Mouse (Mus musculus) stomach, postnatal 0 days (tissue): ENCODE measurements around the gene Adgrl1. TPM values are rescaled to one million over a fixed set of nuclear protein-coding genes. Genes with fewer than 3 reads are reported as not detected.

ENCODE experiments used
- ATAC-seq: fragments of 200-750 bp; cut with Nextera tagmentation; 2 replicates; pipeline ENCODE4 v1.8.0; 2017; ENCODE audit not compliant: low FRiP score, low TSS enrichment
- DNase-seq: peaks from one replicate; pipeline ENCODE4 v3.0.0-alpha.2; 2016; ENCODE audit warnings: low spot score
- H3K27ac ChIP-seq: fragments of 300-500 bp; sonication (generic); replicated peaks from 2 replicates; pipeline ENCODE4 v1.5.1; 2014; ENCODE audit warnings: mild to moderate bottlenecking, control low read depth
- H3K27me3 ChIP-seq: fragments of 300-500 bp; sonication (generic); 2 replicates; pipeline ENCODE4 v1.6.1; 2014; ENCODE audit warnings: low read length; ENCODE audit not compliant: control insufficient read depth, insufficient read depth
- H3K36me3 ChIP-seq: fragments of 300-500 bp; sonication (generic); 2 replicates; pipeline ENCODE4 v1.6.1; 2014; ENCODE audit warnings: low read length, mixed read lengths; ENCODE audit not compliant: control insufficient read depth, insufficient read depth
- H3K4me1 ChIP-seq: fragments of 300-500 bp; sonication (generic); replicated peaks from 2 replicates; pipeline ENCODE4 v1.6.1; 2014; ENCODE audit warnings: antibody characterized with exemption; ENCODE audit not compliant: control insufficient read depth, insufficient read depth
- H3K4me2 ChIP-seq: fragments of 300-500 bp; sonication (generic); replicated peaks from 2 replicates; pipeline ENCODE4 v1.6.1; 2014; ENCODE audit warnings: low read depth, mild to moderate bottlenecking, control low read depth, moderate library complexity
- H3K4me3 ChIP-seq: fragments of 300-500 bp; sonication (generic); 2 replicates; pipeline ENCODE4 v1.5.1; 2014; ENCODE audit warnings: low read depth, low read length, control low read depth
- H3K9ac ChIP-seq: fragments of 300-500 bp; sonication (generic); 2 replicates; pipeline ENCODE4 v1.6.1; 2014; ENCODE audit warnings: mild to moderate bottlenecking, low read length, control low read depth, mixed read lengths
- H3K9me3 ChIP-seq: fragments of 300-500 bp; sonication (generic); 2 replicates; pipeline ENCODE4 v1.6.1; 2016; ENCODE audit warnings: low read length; ENCODE audit not compliant: control insufficient read depth
- CTCF ChIP-seq: IDR thresholded peaks from 2 replicates; pipeline ENCODE4 v1.5.1; 2016; ENCODE audit warnings: antibody characterized with exemption, low read depth, mild to moderate bottlenecking, moderate library complexity
- EP300 ChIP-seq: optimal IDR thresholded peaks from 2 replicates; pipeline ENCODE3; 2016; ENCODE audit warnings: antibody characterized with exemption
- WGBS: fragments of 180-500 bp; shearing (Covaris S2); extraction: QIAGEN DNeasy Blood & Tissue Kit; methylation state at CpG from one replicate; pipeline ENCODE4 v1.1.7; 2014; 5-methylcytosine and 5-hydroxymethylcytosine counted together
- polyA plus RNA-seq: library from polyadenylated mRNA; unstranded; fragments of >200 nt; fragmentation: Nextera tagmentation; extraction: Ambion mirVana; gene quantifications from 2 replicates; pipeline ENCODE4 v1.2.1, GENCODE M21; 2015

Adgrl1 gene
- polyA plus RNA-seq, 1 experiment from 2014 or later = 6.5 TPM

- peak; percentile 80 for ATAC-seq
- WGBS = 0% methylated on average over 54 of the region's 66 CpGs
Measured at GRCm38 (mm10) chr8:83874881-83875655, 24.8 kb upstream of the Adgrl1 start.

DNA sequence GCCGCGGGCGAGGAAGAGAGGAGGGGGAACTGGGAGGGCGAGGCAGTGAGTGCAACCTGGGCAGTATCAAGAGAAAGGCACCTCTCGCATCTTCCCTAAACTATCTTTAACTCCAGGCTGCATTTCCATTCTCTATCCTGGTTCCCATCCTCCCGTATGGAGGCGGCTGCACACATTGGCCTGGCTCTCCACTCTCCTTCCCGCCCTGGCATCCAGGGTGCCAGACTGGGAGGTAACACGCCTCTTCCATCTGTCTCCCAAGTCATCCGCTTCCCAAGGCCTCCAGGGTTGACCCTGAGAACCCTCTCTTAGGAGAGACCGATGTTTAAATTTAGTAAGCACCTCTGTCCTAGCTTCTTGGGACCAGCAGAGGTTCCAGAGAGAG, 24.3 kb upstream of the Adgrl1 start:
- no peak for TF ChIP-seq EP300
- TF ChIP-seq CTCF = no peak
- Histone ChIP-seq H3K9me3 (no peaks in the 10 kb centered on the region), H3K27me3 (no peaks in the 10 kb centered on the region), H3K4me1 (no peaks in the 10 kb centered on the region; the same call in 1 of the 2 replicates), H3K4me2 (peak overlapping the region; percentile 89), H3K9ac (peak overlapping the region; percentile 75), H3K4me3 (peak overlapping the region; percentile 66), H3K36me3 (no peaks in the 10 kb centered on the region), H3K27ac (peak overlapping the region; percentile 88)
- ATAC-seq (peak; percentile 27), DNase-seq (no peak)
- 0% methylated on average over 7 of the region's 11 CpGs for WGBS

More at GRCm38 (mm10) chr8:83874881-83875655, 24.8 kb upstream of the Adgrl1 start:
- TF ChIP-seq CTCF (no peak), EP300 (no peak)
- Histone ChIP-seq H3K27me3 (no peaks in the 10 kb centered on the region), H3K4me2 (peak overlapping the region; percentile 89), H3K27ac (peak overlapping the region; percentile 88), H3K4me1 (no peaks in the 10 kb centered on the region; the same call in 1 of the 2 replicates), H3K9ac (peak overlapping the region; percentile 75), H3K4me3 (peak overlapping the region; percentile 66), H3K9me3 (no peaks in the 10 kb centered on the region), H3K36me3 (no peaks in the 10 kb centered on the region)
- peak; percentile 55 for DNase-seq

DNA sequence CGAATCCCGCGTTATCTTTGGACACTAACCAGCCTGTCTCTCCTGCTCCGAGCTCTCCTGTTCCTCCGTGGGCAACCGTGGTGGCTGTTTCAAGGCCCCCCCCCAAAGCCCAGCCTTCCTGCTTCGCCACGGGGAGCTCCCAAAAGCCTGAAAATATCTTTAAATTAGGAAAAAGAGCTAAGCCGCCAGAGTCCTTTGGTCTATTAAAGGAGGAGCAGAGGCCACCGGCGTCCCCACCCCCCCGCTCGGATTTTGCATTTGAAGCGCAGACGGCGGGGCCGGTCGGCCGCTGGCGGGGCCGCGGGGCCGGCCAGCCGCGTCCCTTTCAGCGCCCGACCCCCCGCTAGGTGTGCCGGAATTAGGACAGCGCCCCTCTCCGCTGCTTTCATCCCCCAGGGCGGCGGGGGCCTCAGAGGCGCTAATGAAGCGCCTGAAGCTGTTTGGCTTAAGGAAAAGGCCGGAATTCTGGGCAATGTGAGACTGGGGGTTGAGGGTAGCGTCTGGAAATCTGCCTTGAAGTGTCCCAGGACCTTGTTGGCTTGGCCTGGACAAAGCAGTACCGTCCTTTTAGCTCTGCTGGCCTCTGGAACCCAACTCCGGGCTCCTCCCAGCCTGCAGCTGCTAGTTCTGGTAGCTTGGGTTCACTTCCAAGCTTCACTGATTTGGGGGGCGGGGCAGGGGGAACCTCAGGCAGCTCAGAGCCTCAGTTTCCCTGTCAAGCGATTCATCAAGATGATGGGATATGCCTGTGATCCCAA, 23.6 kb upstream of the Adgrl1 start:
- no peak for ATAC-seq
- WGBS = 1% methylated on average over 41 of the region's 41 CpGs
- Histone ChIP-seq H3K27me3 (no peaks in the 10 kb centered on the region), H3K36me3 (no peaks in the 10 kb centered on the region), H3K4me3 (peak overlapping the region; percentile 66), H3K9me3 (no peaks in the 10 kb centered on the region), H3K27ac (peak overlapping the region; percentile 88), H3K9ac (peak overlapping the region; percentile 51), H3K4me2 (peak overlapping the region; percentile 89), H3K4me1 (no peaks in the 10 kb centered on the region; the same call in 1 of the 2 replicates)
- DNase-seq = no peak
- TF ChIP-seq EP300 = no peak
- 0 out of 2 replicates have a peak, but pooled peaks have one; percentile 1 for TF ChIP-seq CTCF

GRCm38 (mm10) chr8:83876838-83877223, 23.1 kb upstream of the Adgrl1 start:
- Histone ChIP-seq H3K9me3 (no peaks in the 10 kb centered on the region), H3K27ac (peak overlapping the region; percentile 88; the same call in 1 of the 2 replicates), H3K4me1 (no peaks in the 10 kb centered on the region; the same call in 1 of the 2 replicates), H3K27me3 (no peaks in the 10 kb centered on the region), H3K9ac (no peak overlapping the region), H3K4me3 (peak overlapping the region; percentile 66; the same call in 1 of the 2 replicates), H3K36me3 (no peaks in the 10 kb centered on the region), H3K4me2 (peak overlapping the region; percentile 89)
- no peak for ATAC-seq
- DNase-seq = peak; percentile 27
- 4% methylated on average over 10 of the region's 10 CpGs for WGBS
- no peak for TF ChIP-seq EP300
- TF ChIP-seq CTCF = peak; percentile 71

DNA sequence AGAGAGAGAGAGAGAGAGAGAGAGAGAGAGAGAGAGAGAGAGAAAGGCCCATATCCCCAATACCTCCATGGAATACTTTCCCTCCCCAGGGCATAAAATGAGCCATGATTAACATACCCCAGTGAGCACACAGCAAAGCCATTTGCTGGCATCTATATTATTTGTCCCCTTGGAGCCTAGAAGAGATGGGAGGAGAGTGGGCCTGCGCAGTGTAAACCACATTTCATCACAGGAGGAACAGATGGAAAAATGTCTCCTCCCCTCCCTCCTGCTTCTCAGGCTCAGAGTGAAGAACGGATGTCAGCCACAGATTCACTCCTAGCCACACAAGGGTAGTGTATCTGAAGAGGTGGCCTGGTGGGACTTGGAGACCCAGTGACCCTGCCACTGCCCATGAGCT, 11.5 kb upstream of the Adgrl1 start:
- H3K36me3 ChIP-seq = no peaks in the 10 kb centered on the region
- H3K4me2 ChIP-seq = no peak overlapping the region
- no peaks in the 10 kb centered on the region for H3K27me3 ChIP-seq
- no peak overlapping the region for H3K27ac ChIP-seq
- no peak for TF ChIP-seq EP300
- TF ChIP-seq CTCF = no peak
- no peaks in the 10 kb centered on the region for H3K9me3 ChIP-seq
- no peak overlapping the region for H3K9ac ChIP-seq
- no peak overlapping the region for H3K4me3 ChIP-seq
- DNase-seq = no peak
- no peaks in the 10 kb centered on the region for H3K4me1 ChIP-seq
- ATAC-seq = no peak
- 53% methylated on average over 2 of the region's 2 CpGs for WGBS

GRCm38 (mm10) chr8:83892061-83892460, 7.8 kb upstream of the Adgrl1 start:
- ATAC-seq (no peak), DNase-seq (no peak)
- H3K4me3 ChIP-seq = no peak overlapping the region
- no peak overlapping the region for H3K4me2 ChIP-seq
- no peaks in the 10 kb centered on the region for H3K4me1 ChIP-seq
- H3K36me3 ChIP-seq = no peaks in the 10 kb centered on the region
- H3K9me3 ChIP-seq = no peaks in the 10 kb centered on the region
- H3K27me3 ChIP-seq = no peaks in the 10 kb centered on the region
- no peak for TF ChIP-seq EP300
- no peak for TF ChIP-seq CTCF
- no peak overlapping the region for H3K27ac ChIP-seq
- H3K9ac ChIP-seq = no peak overlapping the region
- WGBS = 58% methylated on average over 4 of the region's 4 CpGs
